Mouse (Mus musculus) spleen, adult 2 months (tissue): ENCODE data around the gene Ermap. TPM values are rescaled to one million over a fixed set of nuclear protein-coding genes. Genes with fewer than 3 reads are reported as not detected.

Experiments
- DNase-seq, 2 experiments: peaks; one replicate each; pipeline versions ENCODE4 v3.0.0 to v3.0.0-alpha.2; 2012 to 2021; ENCODE audit warnings: low spot score in 2 of 2, low read depth in 1 of 2
- H3K27ac ChIP-seq: fragments of 200-500 bp; 2 replicates; pipeline ENCODE4 v1.5.1; 2012; ENCODE audit warnings: low read length, inconsistent platforms; ENCODE audit not compliant: insufficient read depth
- H3K27me3 ChIP-seq: fragments of 200-500 bp; 2 replicates; pipeline ENCODE4 v1.6.1; 2012; ENCODE audit warnings: mild to moderate bottlenecking, moderate library complexity, low read length, inconsistent platforms; ENCODE audit not compliant: control insufficient read depth, insufficient read depth
- H3K36me3 ChIP-seq: fragments of 200-500 bp; 2 replicates; pipeline ENCODE4 v1.6.1; 2012; ENCODE audit warnings: mild to moderate bottlenecking, low read length, inconsistent platforms; ENCODE audit not compliant: control insufficient read depth, insufficient read depth
- H3K4me1 ChIP-seq: fragments of 200-500 bp; 2 replicates; pipeline ENCODE4 v1.6.1; 2011; ENCODE audit warnings: inconsistent platforms; ENCODE audit not compliant: control insufficient read depth, insufficient read depth, insufficient read length
- H3K4me3 ChIP-seq: fragments of 200-500 bp; 2 replicates; pipeline ENCODE4 v1.5.1; 2011; ENCODE audit warnings: mild to moderate bottlenecking, inconsistent platforms; ENCODE audit not compliant: insufficient read depth, insufficient read length; ENCODE audit errors: extremely low read depth
- CTCF ChIP-seq: fragments of 200-500 bp; IDR thresholded peaks from 2 replicates; pipeline ENCODE4 v1.5.1; 2011; ENCODE audit warnings: mild to moderate bottlenecking, inconsistent platforms; ENCODE audit not compliant: insufficient read depth, insufficient read length, insufficient replicate concordance; ENCODE audit errors: extremely low read depth
- POLR2A ChIP-seq: fragments of 200-500 bp; IDR thresholded peaks from 2 replicates; pipeline ENCODE4 v1.6.1; 2011; ENCODE audit warnings: low read depth, low read length, inconsistent platforms
- WGBS: fragments of 180-500 bp; shearing (Covaris S2); methylation state at CpG from one replicate; pipeline ENCODE4 v1.1.7; 2018; 5-methylcytosine and 5-hydroxymethylcytosine counted together
- polyA plus RNA-seq: library from polyadenylated mRNA; depleted of rRNA; stranded (reverse); fragments of >200 nt; gene quantifications from 2 replicates; pipeline ENCODE4 v1.2.3, GENCODE M21; 2012

Gene Ermap
- polyA plus RNA-seq, 1 experiment, result 53.8 TPM

DNA sequence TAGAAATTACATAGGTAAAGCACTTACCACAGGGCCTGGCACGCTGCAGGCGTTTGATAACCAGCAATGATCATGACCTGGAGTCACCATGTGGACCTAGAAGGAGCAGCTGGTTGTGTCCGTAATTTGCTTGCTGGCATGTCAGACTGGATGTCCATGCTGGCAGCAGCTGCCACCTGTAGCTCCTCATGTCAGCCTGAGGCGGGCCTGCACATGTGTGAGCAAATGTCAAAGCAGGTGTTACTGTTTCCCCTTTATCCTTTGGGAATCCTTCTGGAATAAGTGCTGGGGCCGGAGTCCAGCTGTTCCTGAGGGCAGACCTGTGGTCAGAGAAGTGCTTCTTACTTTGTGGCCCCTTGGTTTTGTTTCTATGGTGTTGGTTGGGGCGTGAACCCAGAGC lies 8.3 kb upstream of the Ermap start:
- H3K4me1 ChIP-seq, result peaks cover 6% of the 10 kb centered on the region; the same call in 1 of the 2 replicates
- peaks cover 5% of the 10 kb centered on the region for H3K36me3 ChIP-seq
- H3K27ac ChIP-seq, result no peak overlapping the region
- no peak for DNase-seq
- no peaks in the 10 kb centered on the region for H3K27me3 ChIP-seq
- H3K4me3 ChIP-seq, result no peak overlapping the region
- TF ChIP-seq POLR2A (no peak), CTCF (no peak)
- WGBS, result 88% methylated on average over 6 of the region's 6 CpGs

DNA sequence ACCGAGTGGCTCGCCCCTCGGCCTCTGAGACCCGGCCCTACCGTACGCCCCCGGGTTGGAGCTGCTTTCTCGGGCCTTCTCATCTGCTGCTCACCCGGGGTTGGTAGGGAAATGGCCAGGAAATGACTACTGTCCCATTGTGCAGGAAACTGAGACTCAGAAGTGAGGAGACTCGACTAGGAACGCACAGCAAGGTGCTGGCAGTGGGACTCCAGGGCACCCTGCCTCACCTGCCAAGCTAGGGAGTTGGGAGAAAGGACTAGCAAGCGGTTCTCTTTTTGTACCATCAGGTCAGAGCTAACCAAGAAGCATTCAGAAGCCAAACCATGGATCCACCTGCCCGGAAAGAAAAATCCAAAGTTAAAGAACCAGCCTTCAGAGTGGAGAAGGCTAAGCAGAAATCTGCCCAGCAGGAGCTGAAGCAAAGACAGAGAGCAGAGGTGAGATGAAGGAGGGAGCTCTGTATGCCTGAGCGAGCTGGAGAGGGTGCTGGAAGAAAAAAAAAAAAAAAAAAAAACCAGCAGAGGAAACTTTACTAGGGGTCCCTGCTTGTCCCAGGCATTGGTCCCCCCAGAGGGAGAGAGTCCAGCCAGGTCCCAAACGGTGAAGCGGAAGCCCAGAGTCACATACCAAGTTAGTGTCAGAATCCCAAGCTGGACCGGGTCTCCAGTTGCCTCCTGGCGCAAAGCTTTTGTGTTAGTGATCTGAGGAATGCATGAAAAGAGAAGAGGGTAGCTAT lies 5.9 kb upstream of the Ermap start:
- WGBS, result 24% methylated on average over 18 of the region's 18 CpGs
- Histone ChIP-seq H3K27ac (peak overlapping the region; percentile 32; the same call in 1 of the 2 replicates), H3K36me3 (0 out of 2 replicates have a peak, but pooled peaks cover under 1% of the 10 kb centered on the region), H3K4me3 (peak overlapping the region; percentile 84), H3K27me3 (no peaks in the 10 kb centered on the region), H3K4me1 (peaks cover 6% of the 10 kb centered on the region; the same call in 1 of the 2 replicates)
- TF ChIP-seq POLR2A, result no peak
- no peak for TF ChIP-seq CTCF
- DNase-seq, result peak in 1 of 2 experiments; percentile 18

DNA sequence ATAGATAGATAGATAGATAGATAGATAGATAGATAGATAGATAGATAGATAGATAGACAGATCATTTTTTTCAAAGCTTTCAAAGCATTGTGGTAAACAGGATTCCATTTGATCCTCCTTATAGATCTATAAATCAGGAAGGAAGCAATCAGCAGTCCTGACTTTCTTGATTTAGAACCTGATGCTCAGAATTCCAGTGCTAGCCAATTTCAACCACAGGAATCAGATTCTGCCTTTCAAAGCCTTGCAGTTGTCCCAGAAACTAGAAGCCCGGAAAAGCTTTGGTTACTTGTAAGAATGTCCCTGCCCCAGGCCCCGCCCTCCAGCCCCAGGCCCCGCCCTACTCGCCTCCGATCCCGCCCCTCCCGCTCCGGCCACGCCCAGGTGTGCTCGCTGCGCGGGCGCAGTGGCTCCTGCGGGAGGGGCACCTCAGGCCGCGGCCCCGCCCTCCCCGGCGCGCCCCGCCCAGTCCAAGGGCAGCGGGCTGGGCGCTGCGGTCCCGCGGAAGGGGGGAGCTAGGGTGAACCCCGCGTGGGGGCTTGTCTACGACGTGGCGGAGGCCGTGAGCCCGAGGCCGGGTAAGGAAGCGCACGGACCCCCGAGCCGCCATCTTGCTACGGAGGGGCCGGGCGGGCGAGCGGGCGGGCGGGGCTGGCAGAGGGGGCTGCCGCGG lies 5.2 kb upstream of the Ermap start, which contains the start of gene Svbp:
TSS of gene Svbp (plus strand) at position 398 of the 673 bp plus-strand sequence.
- TF ChIP-seq CTCF, result no peak
- TF ChIP-seq POLR2A, result no peak
- Histone ChIP-seq H3K36me3 (no peaks in the 10 kb centered on the region), H3K4me3 (peak within 1 kb of the TSS; percentile 84), H3K27ac (peak within 1 kb of the TSS; percentile 32; the same call in 1 of the 2 replicates), H3K27me3 (no peaks in the 10 kb centered on the region), H3K4me1 (peaks cover 6% of the 10 kb centered on the region; the same call in 1 of the 2 replicates)
- peak; percentile 70 to 85 for DNase-seq
- under 1% methylated on average over 35 of the region's 47 CpGs for WGBS

DNA sequence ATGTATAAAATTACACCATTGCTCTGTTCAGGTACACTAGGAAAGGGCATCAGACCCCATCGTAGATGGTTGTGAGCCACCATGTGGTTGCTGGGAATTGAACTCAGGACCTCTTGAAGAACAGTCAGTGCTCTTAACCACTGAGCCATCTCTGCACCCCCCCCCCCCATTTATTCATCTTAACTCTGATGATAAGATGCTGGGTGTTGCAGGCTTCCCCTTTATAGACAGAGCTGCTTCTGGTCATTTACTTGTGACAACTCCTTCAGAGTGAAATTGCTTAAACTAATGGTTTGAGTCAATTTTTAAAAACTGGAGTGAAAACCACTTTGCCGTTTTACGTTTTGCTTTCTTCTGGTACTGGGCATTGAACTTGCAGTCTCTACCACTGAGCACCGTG lies 2.9 kb upstream of the Ermap start:
- H3K27me3 ChIP-seq, result no peaks in the 10 kb centered on the region
- WGBS, result 92% methylated on average over 4 of the region's 4 CpGs
- no peak for DNase-seq
- H3K4me1 ChIP-seq, result peaks cover 6% of the 10 kb centered on the region; the same call in 1 of the 2 replicates
- no peak overlapping the region for H3K4me3 ChIP-seq
- no peaks in the 10 kb centered on the region for H3K36me3 ChIP-seq
- no peak for TF ChIP-seq CTCF
- TF ChIP-seq POLR2A, result no peak
- H3K27ac ChIP-seq, result no peak overlapping the region

DNA sequence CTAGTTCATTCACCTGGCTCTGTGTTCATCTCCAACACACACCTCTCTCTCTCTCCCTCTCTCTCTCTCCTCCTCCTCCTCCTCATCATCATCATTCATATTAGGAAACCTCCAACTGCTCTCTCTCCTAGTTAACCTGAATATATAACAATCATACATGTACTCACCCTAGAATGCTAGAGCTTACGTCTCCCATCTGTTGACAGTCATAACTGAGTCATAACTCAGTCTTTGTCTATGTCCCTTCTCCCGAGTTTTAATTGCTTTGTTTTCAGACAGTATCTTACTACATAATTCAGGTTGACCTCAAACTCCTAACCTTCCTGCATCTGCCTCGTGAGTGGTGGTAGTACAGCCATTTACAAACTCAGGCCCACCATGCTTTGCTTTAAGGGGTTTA lies 1.5 kb upstream of the Ermap start:
- WGBS, result 63% methylated on average over 3 of the region's 3 CpGs
- no peak for DNase-seq
- no peak overlapping the region; the same call in 1 of the 2 replicates for H3K27ac ChIP-seq
- peaks cover 6% of the 10 kb centered on the region; the same call in 1 of the 2 replicates for H3K4me1 ChIP-seq
- TF ChIP-seq CTCF, result no peak
- TF ChIP-seq POLR2A, result no peak
- H3K4me3 ChIP-seq, result no peak overlapping the region
- no peaks in the 10 kb centered on the region for H3K36me3 ChIP-seq
- no peaks in the 10 kb centered on the region for H3K27me3 ChIP-seq

DNA sequence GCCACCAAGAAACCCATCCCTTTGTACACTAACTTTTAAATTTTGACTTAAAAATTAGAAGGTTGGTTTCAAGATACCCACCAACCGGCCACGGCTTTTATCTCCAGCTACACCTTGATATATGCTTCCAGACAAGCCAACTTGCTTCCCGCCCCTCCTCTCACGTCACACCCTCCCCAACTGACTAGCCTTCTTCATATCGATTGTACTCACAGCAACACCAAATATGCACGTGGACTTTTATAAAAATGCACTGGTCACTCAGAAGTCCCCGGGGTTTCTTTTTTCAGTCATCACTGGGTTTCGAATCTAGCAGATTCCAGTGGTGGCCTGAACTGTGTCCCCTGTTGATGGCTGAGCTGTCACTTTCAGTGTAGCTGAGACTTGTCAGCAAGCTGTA lies 807 bp upstream of the Ermap start:
- TF ChIP-seq POLR2A (no peak), CTCF (no peak)
- Histone ChIP-seq H3K27me3 (no peaks in the 10 kb centered on the region), H3K27ac (no peak overlapping the region; the same call in 1 of the 2 replicates), H3K36me3 (no peaks in the 10 kb centered on the region), H3K4me1 (peaks cover under 1% of the 10 kb centered on the region; the same call in 1 of the 2 replicates), H3K4me3 (no peak overlapping the region)
- 72% methylated on average over 8 of the region's 8 CpGs for WGBS
- no peak for DNase-seq
